Mouse (Mus musculus) mouse trophoblast stem cell (cell line): ENCODE results near the gene Fry.

Source experiments
- in situ Hi-C, 2 experiments: fragments of 300-500 bp; cut with MseI, MboI; formaldehyde crosslinking; loops; 2 replicates in 1 of 2; 3 replicates in 1 of 2; pipeline ENCODE4 v1.15.1; 2025

Gene Fry

GRCm38 (mm10) chr5:150168712-150169111, 50.3 kb downstream of the Fry start:
- in situ Hi-C loops: no loop called here

GRCm38 (mm10) chr5:150171562-150171961, 53.1 kb downstream of the Fry start:
- in situ Hi-C loops: no loop called here

GRCm38 (mm10) chr5:150173869-150174268, 55.4 kb downstream of the Fry start:
- in situ Hi-C loops: no loop called here

- in situ Hi-C loops: no loop called here
Measured at GRCm38 (mm10) chr5:150174950-150175349, 56.5 kb downstream of the Fry start.

GRCm38 (mm10) chr5:150176251-150177015, 58.0 kb downstream of the Fry start:
- in situ Hi-C loops: no loop called here

- in situ Hi-C loops: no loop called here
Measured at GRCm38 (mm10) chr5:150177757-150178156, 59.3 kb downstream of the Fry start.

- in situ Hi-C loops: no loop called here
Measured at GRCm38 (mm10) chr5:150178194-150178801, 59.9 kb downstream of the Fry start.

GRCm38 (mm10) chr5:150180985-150181607, 62.7 kb downstream of the Fry start:
- in situ Hi-C loops: no loop called here

- in situ Hi-C loops: no loop called here
Measured at GRCm38 (mm10) chr5:150184959-150185358, 66.5 kb downstream of the Fry start.

GRCm38 (mm10) chr5:150186121-150186520, 67.7 kb downstream of the Fry start:
- in situ Hi-C loops: no loop called here

- in situ Hi-C loops: no loop called here
Measured at GRCm38 (mm10) chr5:150186676-150187075, 68.2 kb downstream of the Fry start.

- in situ Hi-C loops: no loop called here
Measured at GRCm38 (mm10) chr5:150188031-150188430, 69.6 kb downstream of the Fry start.

- in situ Hi-C loops: no loop called here
Measured at GRCm38 (mm10) chr5:150190454-150191358, 72.3 kb downstream of the Fry start.

GRCm38 (mm10) chr5:150195514-150196210, 77.2 kb downstream of the Fry start:
- in situ Hi-C loops: no loop called here

GRCm38 (mm10) chr5:150196211-150196585, 77.8 kb downstream of the Fry start:
- in situ Hi-C loops: no loop called here

GRCm38 (mm10) chr5:150196881-150197311, 78.5 kb downstream of the Fry start:
- in situ Hi-C loops: no loop called here

- in situ Hi-C loops: no loop called here
Measured at GRCm38 (mm10) chr5:150206749-150207148, 88.3 kb downstream of the Fry start.

GRCm38 (mm10) chr5:150207596-150207995, 89.2 kb downstream of the Fry start:
- in situ Hi-C loops: no loop called here

GRCm38 (mm10) chr5:150208009-150208408, 89.6 kb downstream of the Fry start:
- in situ Hi-C loops: no loop called here

- in situ Hi-C loops: no loop called here
Measured at GRCm38 (mm10) chr5:150214081-150214480, 95.6 kb downstream of the Fry start.

GRCm38 (mm10) chr5:150216066-150216465, 97.6 kb downstream of the Fry start:
- in situ Hi-C loops: no loop called here
